Mouse (Mus musculus): ENCODE data around the gene Ifna11.
"Not testable (repeated sequence)": the region's sequence is repeated elsewhere in the genome, so short reads cannot be mapped to it uniquely, and the experiment has no call there.

- not testable (repeated sequence) for TF ChIP-seq POLR2A (IDR thresholded peaks at IDR 0.05; ENCODE audit: control insufficient read depth, extremely low read depth, insufficient read depth, low read length, poor library complexity); CTCF (IDR thresholded peaks at IDR 0.05; ENCODE audit: borderline replicate concordance, control insufficient read depth, extremely low read depth, insufficient read depth, low read length, poor library complexity)
Measured at GRCm38 (mm10) chr4:88785409-88785808, 34.4 kb upstream of the Ifna11 start, which contains the start of gene Gm13276.

All from thymus, adult 2 months (tissue).